Mouse (Mus musculus): ENCODE measurements around the gene Tefm. TPM values are rescaled to one million over a fixed set of nuclear protein-coding genes. Genes with fewer than 3 reads are reported as not detected.
"Not testable (repeated sequence)": the region's sequence is repeated elsewhere in the genome, so short reads cannot be mapped to it uniquely, and the experiment has no call there.

Gene Tefm
- polyA plus RNA-seq, 1 experiment = 13.0 TPM

- no peak for TF ChIP-seq SRF (IDR thresholded peaks at IDR 0.05; ENCODE audit: control insufficient read depth, insufficient read length, low read depth)
- TF ChIP-seq POLR2A (IDR thresholded peaks at IDR 0.05; ENCODE audit: insufficient read length, low read depth) = no peak
- Histone ChIP-seq H3K79me2 (ENCODE audit: control insufficient read depth, insufficient read depth) (no peaks in the 10 kb centered on the region), H3K27me3 (ENCODE audit: control insufficient read depth, insufficient read depth, insufficient read length) (no peaks in the 10 kb centered on the region), H3K4me3 (no peak overlapping the region), H3K36me3 (ENCODE audit: control insufficient read depth, insufficient read depth) (no peaks in the 10 kb centered on the region), H3ac (ENCODE audit: control insufficient read depth, insufficient read length) (no peak overlapping the region), H3K4me2 (ENCODE audit: low read depth) (no peak overlapping the region)
Observed at GRCm38 (mm10) chr11:80151541-80151940, 9.6 kb upstream of the Tefm start.

GRCm38 (mm10) chr11:80150566-80150965 lies 8.6 kb upstream of the Tefm start:
- Histone ChIP-seq H3ac (ENCODE audit: control insufficient read depth, insufficient read length) (no peak overlapping the region), H3K4me2 (ENCODE audit: low read depth) (no peak overlapping the region), H3K4me3 (no peak overlapping the region), H3K27me3 (ENCODE audit: control insufficient read depth, insufficient read depth, insufficient read length) (no peaks in the 10 kb centered on the region), H3K79me2 (ENCODE audit: control insufficient read depth, insufficient read depth) (no peaks in the 10 kb centered on the region), H3K36me3 (ENCODE audit: control insufficient read depth, insufficient read depth) (no peaks in the 10 kb centered on the region)
- no peak for TF ChIP-seq MAX (IDR thresholded peaks at IDR 0.05; ENCODE audit: low read depth)
- no peak for TF ChIP-seq E2F4 (IDR thresholded peaks at IDR 0.05; ENCODE audit: insufficient read depth)
- TF ChIP-seq MYOD1 (IDR thresholded peaks at IDR 0.05; ENCODE audit: control insufficient read depth in 1 of 3, insufficient read length in 2 of 3, low read depth in 2 of 3) = no peak
- no peak for TF ChIP-seq TCF3 (IDR thresholded peaks at IDR 0.05; ENCODE audit: insufficient read length, low read depth)
- no peak for TF ChIP-seq POLR2A (IDR thresholded peaks at IDR 0.05; ENCODE audit: insufficient read length, low read depth)
- TF ChIP-seq MYOG (IDR thresholded peaks at IDR 0.05; ENCODE audit: control insufficient read depth in 1 of 3, insufficient read depth in 1 of 3, insufficient read length in 2 of 3, low read depth in 2 of 3) = no peak
- TF ChIP-seq TCF12 (IDR thresholded peaks at IDR 0.05; ENCODE audit: insufficient read depth, poor library complexity, severe bottlenecking) = no peak
- no peak for TF ChIP-seq REST (IDR thresholded peaks at IDR 0.05; ENCODE audit: insufficient read depth, insufficient read length)

- Histone ChIP-seq H3K36me3 (ENCODE audit: control insufficient read depth, insufficient read depth) (no peaks in the 10 kb centered on the region), H3ac (ENCODE audit: control insufficient read depth, insufficient read length) (no peak overlapping the region), H3K27me3 (ENCODE audit: control insufficient read depth, insufficient read depth, insufficient read length) (no peaks in the 10 kb centered on the region), H3K4me2 (ENCODE audit: low read depth) (no peak overlapping the region), H3K79me2 (ENCODE audit: control insufficient read depth, insufficient read depth) (no peaks in the 10 kb centered on the region), H3K4me3 (no peak overlapping the region)
- no peak for TF ChIP-seq MYOD1 (IDR thresholded peaks at IDR 0.05; ENCODE audit: control insufficient read depth in 1 of 3, insufficient read length in 2 of 3, low read depth in 2 of 3)
- TF ChIP-seq CEBPB (IDR thresholded peaks at IDR 0.05; ENCODE audit: insufficient read depth, poor library complexity, severe bottlenecking) = no peak
- TF ChIP-seq POLR2A (IDR thresholded peaks at IDR 0.05; ENCODE audit: insufficient read length, low read depth) = no peak
- no peak for TF ChIP-seq E2F4 (IDR thresholded peaks at IDR 0.05; ENCODE audit: insufficient read depth)
- TF ChIP-seq TCF3 (IDR thresholded peaks at IDR 0.05; ENCODE audit: insufficient read length, low read depth) = no peak
- no peak for TF ChIP-seq USF1 (IDR thresholded peaks at IDR 0.05; ENCODE audit: low read depth)
- no peak for TF ChIP-seq MAX (IDR thresholded peaks at IDR 0.05; ENCODE audit: low read depth)
- TF ChIP-seq REST (IDR thresholded peaks at IDR 0.05; ENCODE audit: insufficient read depth, insufficient read length) = no peak
- TF ChIP-seq MYOG (IDR thresholded peaks at IDR 0.05; ENCODE audit: control insufficient read depth in 1 of 3, insufficient read depth in 1 of 3, insufficient read length in 2 of 3, low read depth in 2 of 3) = no peak
- no peak for TF ChIP-seq POLR2AphosphoS2 (IDR thresholded peaks at IDR 0.05; ENCODE audit: insufficient read length, low read depth)
- TF ChIP-seq SRF (IDR thresholded peaks at IDR 0.05; ENCODE audit: control insufficient read depth, insufficient read length, low read depth) = no peak
- TF ChIP-seq TCF12 (IDR thresholded peaks at IDR 0.05; ENCODE audit: insufficient read depth, poor library complexity, severe bottlenecking) = no peak
Observed at GRCm38 (mm10) chr11:80149412-80150023, 7.5 kb upstream of the Tefm start.

- H3K4me2 ChIP-seq (ENCODE audit: low read depth); H3K79me2 ChIP-seq (ENCODE audit: control insufficient read depth, insufficient read depth); H3ac ChIP-seq (ENCODE audit: control insufficient read depth, insufficient read length); H3K4me3 ChIP-seq; H3K27me3 ChIP-seq (ENCODE audit: control insufficient read depth, insufficient read depth, insufficient read length); H3K36me3 ChIP-seq (ENCODE audit: control insufficient read depth, insufficient read depth): not testable (repeated sequence)
Observed at GRCm38 (mm10) chr11:80148974-80149373, 7.0 kb upstream of the Tefm start.

GRCm38 (mm10) chr11:80148313-80148712 lies 6.3 kb upstream of the Tefm start:
- TF ChIP-seq MYOD1 (IDR thresholded peaks at IDR 0.05; ENCODE audit: control insufficient read depth in 1 of 3, insufficient read length in 2 of 3, low read depth in 2 of 3) (no peak), MYOG (IDR thresholded peaks at IDR 0.05; ENCODE audit: control insufficient read depth in 1 of 3, insufficient read depth in 1 of 3, insufficient read length in 2 of 3, low read depth in 2 of 3) (no peak), POLR2A (IDR thresholded peaks at IDR 0.05; ENCODE audit: insufficient read length, low read depth) (no peak), E2F4 (IDR thresholded peaks at IDR 0.05; ENCODE audit: insufficient read depth) (no peak), CEBPB (IDR thresholded peaks at IDR 0.05; ENCODE audit: insufficient read depth, poor library complexity, severe bottlenecking) (no peak), USF1 (IDR thresholded peaks at IDR 0.05; ENCODE audit: low read depth) (no peak), SRF (IDR thresholded peaks at IDR 0.05; ENCODE audit: control insufficient read depth, insufficient read length, low read depth) (no peak), REST (IDR thresholded peaks at IDR 0.05; ENCODE audit: insufficient read depth, insufficient read length) (no peak), MAX (IDR thresholded peaks at IDR 0.05; ENCODE audit: low read depth) (no peak), TCF12 (IDR thresholded peaks at IDR 0.05; ENCODE audit: insufficient read depth, poor library complexity, severe bottlenecking) (no peak), POLR2AphosphoS2 (IDR thresholded peaks at IDR 0.05; ENCODE audit: insufficient read length, low read depth) (no peak), TCF3 (IDR thresholded peaks at IDR 0.05; ENCODE audit: insufficient read length, low read depth) (no peak)
- no peaks in the 10 kb centered on the region for H3K27me3 ChIP-seq (ENCODE audit: control insufficient read depth, insufficient read depth, insufficient read length)

More at GRCm38 (mm10) chr11:80148313-80148712, 6.3 kb upstream of the Tefm start:
- H3K4me3 ChIP-seq = no peak overlapping the region
- H3K4me2 ChIP-seq (ENCODE audit: low read depth) = no peak overlapping the region
- no peaks in the 10 kb centered on the region for H3K36me3 ChIP-seq (ENCODE audit: control insufficient read depth, insufficient read depth)
- H3ac ChIP-seq (ENCODE audit: control insufficient read depth, insufficient read length) = no peak overlapping the region
- H3K79me2 ChIP-seq (ENCODE audit: control insufficient read depth, insufficient read depth) = no peaks in the 10 kb centered on the region

All from myocyte (in vitro differentiated cells).